Mouse (Mus musculus) cerebellum, postnatal 4 days (tissue): ENCODE data around the gene Gli2.
A peak's percentile ranks its signal among the peaks of the same experiment; 100 is the strongest.

Source experiments
- DNase-seq, 2 experiments: peaks; one replicate each; pipeline ENCODE4 v3.0.0; 2022; ENCODE audit warnings: low spot score in 2 of 2, mixed read lengths in 1 of 2

Gli2 gene

DNA sequence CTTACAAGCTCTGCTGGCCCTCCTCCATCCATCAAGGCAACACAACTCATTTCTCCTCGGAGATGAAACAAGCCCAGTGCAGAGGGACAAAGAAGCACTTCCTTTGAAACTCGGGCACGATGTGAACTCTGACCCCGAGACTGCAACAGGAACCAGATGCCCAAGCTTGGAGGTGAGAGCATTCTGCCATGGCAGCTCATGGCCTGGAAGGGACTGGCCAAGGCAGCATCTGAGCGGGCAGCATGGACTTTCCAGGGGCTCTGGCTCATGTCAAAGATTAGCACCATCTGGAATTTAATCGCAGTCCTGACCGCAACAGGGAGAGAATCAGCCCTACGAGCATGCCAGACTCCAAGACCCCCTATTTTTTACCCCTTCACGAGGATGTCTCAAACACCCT, 148.5 kb downstream of the Gli2 start:
- peak in 1 of 2 experiments; percentile 36 for DNase-seq

DNA sequence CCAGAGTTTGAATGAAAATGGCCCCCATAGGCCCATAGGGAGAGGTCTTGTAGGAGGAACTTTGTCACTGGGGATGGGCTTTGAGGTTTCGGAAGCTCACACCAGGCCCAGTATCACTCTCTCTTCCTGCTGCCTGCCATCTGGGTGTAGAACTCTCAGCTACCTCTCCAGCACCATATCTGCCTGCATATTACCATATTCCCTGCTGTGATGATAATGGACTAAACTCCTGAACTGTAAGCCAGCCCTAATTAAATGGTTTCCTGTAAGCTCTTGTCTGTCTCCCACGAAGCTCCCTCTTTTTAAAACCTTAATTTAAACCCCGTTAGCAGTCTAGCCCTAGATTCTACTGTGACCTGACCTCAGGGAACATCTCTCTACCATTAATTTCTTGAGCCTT, 149.0 kb downstream of the Gli2 start:
- DNase-seq = no peak

DNA sequence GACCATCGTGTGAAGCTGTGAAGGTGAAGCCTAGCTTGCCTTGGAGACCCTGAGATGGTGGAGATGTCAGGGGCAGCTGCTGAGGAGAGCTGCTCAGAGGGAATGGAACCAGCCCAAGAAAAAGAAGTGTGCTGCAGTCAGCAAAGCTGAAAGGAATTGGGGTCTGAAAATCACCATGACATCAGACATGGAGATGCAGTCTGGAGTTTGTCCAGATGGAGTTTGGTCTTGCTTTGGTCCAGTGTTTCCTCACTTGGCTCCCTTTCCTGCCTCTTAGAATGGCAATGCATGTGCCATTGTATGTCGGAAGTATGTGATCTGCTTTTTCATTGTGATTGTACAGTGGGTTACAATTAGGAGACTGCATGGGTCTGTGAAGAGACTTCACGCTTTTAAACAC, 149.7 kb downstream of the Gli2 start:
- DNase-seq = no peak

DNA sequence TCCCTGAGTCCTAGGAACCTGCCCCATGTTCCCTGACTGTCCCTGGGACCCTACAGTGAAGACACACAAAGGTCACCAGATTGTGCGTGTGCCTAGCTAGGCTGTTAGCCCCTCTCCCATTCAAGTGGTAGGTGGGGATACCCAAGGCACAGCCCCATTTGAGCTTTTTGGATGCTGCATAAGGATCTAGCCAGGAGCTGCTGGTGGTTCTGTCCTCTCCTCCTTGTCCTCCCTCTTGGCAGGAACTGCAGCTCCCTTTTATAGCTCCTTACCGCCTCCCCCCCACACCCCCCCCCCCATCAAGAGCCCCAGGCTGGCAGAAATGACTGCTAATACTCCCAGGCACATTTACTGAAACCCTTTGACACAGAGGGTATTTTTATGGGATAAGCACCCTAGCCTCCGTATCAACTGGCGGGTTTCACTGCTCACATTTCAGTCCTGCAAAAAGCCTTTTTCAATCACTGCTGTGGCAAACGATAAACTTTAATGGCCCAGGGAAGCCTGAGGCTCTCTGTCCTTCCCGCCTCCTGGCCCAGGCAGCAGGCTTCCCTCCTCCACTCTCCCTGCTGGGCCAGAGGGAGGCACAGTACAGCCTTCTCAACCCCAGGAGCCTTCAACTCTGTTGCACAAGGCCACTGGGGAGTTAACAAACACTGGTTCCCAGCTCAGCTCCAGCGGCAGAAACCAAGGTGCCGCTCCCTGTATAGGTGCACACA, 151.4 kb downstream of the Gli2 start:
- DNase-seq = no peak

DNA sequence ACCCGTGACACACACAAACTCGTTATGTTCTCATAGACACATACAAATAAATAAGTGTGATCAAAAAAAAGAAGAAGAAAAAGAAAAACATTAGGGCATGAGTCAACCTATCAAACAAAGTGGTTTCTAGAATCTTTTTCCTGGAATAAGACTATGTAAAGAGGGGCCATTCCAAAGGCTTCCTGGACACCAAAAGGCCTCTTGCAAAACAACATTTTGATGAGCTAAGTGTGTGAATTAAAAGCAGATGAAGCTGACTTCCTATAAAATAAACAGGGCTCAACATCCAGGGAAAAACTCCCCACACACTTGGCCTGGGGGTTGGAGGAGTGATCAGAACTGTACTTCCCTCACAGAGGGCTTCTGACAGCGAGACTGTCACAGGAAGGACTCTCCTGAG, 155.1 kb downstream of the Gli2 start:
- no peak for DNase-seq

DNA sequence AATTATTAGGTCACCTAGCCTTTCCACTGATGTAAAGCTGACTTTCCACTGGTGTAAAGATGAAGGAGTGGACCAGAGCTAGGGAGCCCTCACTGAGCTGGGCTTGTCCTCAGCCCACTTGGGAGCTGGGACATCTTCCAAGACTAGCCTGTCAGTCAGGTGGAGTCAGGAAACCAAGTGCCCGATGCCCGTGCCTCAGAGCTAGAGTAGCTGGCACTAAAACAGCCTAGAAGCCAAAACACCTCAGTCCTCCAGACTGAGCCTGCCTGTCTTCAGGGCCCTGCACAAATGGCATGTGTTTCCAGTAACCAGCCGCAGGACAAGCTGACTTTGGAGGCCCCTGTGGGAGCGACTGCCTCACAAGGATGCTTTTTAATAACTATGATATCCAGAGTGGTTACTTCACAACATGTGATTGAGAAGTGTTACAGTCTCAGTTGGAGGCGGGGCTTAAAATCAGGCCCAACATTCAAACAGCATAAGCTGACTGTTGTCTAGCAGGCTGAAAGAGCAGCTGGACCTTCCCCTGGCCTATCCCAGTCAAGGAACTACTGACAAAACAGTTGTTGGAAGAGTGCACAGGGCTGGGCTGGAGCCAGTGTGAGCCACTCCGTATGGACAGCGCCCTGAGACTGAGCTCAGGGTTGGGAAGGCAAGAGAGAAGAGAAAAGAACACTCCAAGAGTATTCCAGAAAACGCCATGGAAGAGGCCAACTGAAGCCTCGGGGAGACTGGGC, 158.2 kb downstream of the Gli2 start:
- DNase-seq = no peak

DNA sequence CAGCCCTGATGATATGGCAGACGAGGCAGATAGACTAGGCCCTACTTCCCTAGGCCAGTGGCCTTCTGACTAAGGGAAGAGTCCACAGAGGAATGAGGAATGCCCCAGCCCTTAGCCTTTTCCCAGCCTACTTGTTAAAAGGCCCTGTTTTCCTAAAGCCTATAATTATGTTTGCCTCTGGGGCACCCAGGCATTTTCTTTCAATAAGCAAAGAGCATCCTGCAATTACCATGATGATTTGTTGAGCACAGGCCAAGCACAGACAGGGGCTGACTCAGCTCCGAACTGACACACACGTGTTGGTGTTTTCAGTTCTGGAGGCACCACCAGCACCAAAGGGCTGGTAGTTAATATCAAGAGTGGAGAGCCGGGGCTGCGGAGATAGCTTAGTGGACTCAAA, 162.0 kb downstream of the Gli2 start:
- DNase-seq = no peak

DNA sequence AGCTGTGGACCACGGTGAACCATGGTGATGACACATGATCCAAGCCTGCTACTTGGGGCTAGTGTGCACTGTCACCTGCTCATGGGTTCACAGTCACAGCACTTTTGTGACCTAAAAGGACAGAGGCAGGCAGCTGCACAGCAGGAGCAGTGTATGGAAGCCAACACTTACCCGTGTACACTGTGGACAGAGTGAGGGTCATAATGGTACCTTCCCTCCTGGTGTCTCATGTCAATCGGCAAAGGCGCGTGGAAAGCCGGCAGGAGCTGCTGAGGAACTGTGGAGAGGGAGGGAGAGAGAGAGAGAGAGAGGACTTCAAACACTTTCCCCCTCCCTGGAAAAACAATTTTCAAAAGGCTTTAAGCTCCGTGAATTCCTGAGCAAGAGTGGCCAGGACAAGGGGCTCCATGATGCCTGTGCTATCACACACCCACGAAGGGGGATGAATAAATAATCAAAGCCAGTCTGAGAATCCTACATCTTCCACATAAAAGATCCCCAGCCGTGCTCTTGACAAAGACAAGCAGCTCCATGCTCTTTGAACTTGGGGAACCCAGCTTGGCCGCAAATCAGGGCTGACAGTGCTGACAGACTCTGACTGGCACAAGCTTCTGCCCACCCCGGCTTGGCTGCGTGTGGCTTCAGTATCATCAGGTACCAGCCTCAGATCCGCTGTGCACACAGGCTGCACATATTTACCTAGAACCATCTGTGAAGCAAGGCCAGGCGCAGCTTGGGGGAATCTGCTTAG, 163.1 kb downstream of the Gli2 start:
- no peak for DNase-seq

DNA sequence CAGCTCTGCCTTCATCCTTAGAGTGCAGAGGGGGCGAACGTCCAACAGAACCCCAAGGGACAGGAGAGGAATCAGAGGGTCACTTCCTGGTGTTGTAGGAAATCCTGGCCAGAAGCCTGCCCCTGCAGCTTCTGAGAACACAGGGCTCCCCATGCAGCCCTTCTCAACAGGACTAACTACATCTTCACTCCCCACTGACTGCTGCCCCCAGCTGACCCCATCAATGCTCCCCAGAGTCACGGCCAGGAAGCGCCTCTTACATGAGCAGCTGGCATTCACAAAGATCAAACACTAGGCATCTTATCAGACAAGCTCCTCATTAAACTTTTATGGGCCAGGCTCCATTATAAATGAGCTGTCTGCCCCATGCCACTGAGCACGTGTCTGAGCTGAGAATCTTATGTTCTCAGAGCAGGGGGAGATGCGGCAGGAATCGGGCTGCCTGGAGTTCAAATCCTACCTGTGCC, 172.6 kb downstream of the Gli2 start:
- DNase-seq = no peak

DNA sequence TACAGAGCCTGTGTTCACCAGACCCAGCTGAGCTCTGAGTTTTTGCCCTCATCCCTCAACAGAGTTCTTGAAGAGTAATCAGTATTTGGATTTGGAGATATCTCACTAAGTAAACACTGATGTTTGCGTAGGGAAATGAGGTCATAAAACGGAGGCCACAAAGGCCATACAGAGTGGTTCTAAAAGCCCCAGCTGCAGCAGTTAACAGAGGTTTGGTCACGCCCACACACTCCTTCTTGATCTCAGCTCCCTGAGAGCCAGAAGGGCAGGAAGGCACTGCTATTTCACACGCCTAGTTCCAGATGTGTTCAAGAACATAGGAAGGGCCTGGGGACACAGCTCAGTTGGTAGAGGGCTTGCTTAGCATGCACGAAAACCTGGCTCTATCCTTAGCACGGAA, 175.1 kb downstream of the Gli2 start:
- DNase-seq = no peak

DNA sequence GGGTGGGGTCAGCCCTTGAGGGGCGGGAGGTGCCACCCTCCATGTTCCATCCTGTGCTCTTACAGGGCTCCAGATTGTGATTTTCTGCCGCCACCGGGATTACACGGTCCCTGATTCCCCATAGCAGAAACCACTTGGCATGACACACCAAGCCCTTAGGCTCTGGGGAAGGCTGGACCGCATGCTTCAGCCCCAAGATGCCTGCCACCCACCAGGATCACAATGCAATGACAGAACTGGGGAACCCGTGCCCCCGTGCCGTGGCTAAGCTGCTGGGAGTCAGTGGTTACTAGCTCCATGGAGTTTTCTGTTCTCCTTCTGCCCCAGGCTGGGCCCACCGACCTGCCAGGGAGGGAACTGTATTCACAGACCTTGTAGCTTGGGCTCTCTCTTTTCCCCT, 178.2 kb downstream of the Gli2 start:
- no peak for DNase-seq

DNA sequence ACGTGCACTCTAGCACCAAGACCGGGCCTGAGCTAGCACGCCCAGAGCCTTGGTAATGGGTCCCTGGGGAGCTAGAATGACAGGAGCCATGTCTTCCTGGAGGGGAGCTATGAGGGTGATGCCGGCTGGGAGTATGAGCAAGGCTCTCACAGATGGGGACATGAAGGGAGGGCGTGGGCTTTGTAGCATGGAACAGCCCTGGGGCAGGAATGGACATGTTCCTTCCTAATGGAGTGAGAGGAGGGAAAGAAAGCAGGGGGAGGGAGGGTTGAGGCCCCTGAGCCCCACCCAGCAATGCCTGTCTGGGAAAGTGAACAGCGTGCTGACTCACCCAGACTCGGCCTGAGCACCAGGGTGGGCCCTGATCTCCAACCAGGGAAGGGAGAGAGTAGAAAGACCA, 179.9 kb downstream of the Gli2 start:
- DNase-seq = no peak

DNA sequence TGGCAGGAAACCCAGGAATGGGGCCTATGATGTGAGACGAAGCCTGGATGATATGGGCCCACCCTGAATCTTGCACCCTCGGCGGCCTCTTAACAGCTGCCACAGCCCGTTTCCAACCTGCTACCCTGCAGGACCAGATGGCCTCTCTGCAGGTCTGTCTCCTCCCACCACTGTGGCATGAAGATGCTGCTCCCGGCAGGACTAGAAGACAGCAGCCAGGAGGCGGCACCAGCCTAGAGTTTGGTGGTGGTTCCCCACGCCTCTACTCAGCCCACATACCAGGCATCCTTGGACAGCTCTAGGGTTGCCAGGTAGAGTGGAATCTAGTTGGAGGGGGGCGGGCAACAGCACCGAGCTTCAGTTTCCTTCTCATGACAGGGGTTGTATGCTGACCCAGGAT, 188.7 kb downstream of the Gli2 start:
- DNase-seq = peak in 1 of 2 experiments; percentile 63

DNA sequence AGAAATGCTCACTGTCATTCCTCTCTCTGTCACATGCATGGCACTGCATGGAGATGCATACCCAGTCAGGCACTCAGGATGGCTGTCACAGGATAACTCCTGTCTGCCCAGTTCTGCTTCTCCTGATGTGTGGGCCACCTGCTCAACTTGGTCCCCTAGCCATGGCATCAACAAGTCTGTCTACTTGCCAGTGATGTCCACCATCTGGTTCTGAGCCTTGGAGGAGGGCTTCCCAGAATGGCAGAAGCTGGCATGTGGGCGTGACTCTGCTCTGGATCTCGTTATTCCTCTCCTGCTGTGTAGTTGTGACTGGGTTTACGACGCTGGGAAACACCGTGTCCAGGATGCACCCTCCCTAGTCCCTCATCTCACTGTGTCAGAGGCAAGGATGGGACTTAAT, 189.4 kb downstream of the Gli2 start:
- peak in 1 of 2 experiments; percentile 25 for DNase-seq

DNA sequence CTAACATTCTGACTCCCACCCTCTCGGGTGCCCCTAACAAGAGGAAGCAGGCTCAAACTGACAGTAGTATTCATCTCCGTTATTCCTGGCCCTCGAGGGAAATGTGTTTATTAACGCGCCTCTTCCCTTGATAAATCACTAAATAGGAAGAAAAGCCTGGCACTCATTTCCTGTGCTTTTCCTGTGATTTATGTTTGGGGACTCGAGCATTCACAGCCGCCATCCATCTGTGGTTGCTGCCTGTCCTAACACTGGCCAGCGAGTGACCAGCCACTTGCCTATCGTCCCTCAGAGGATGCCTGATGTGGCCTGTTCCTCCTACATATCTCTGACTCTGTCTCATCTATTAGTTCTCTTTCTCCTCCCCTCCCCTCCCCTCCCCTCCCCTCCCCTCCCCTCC, 195.3 kb downstream of the Gli2 start:
- no peak for DNase-seq

DNA sequence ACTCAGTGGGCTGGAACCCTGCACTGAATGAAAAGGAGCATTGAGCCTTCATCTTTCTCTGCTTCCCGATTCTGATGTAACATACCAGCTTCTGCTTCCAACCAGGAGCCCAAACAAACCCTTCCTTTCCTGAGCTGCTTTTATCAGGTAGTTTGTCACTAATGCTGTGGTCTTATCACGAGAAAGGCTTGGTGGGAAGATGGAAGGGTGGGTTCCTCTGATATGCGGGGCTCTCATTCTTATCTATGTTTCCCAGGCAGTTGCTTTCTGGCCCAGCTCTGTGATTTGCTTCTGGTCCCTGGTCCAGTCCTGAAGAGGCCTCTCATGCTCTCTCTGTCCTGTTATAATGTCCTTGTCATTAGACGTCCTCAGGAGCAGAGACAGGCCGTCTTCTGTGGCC, 222.8 kb downstream of the Gli2 start:
- no peak for DNase-seq

DNA sequence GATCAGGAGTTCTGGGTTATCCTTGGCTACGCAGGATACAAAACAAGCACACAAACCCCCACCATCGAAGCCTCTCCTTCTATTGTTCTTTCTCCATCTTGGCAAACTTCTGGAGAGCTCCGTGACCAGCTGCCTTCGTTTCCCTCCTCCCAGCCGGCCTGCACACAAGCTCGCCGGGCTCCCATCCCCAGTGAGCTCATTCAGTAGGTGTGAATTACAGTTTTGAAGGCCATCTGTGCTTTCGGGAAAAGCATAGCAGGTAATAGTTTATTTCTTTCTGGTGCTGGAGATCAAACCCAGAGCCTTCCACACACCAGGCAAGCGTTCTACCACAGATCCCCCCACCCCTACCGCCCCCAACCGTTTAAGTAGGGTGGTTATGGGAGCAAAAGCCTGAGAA, 226.8 kb downstream of the Gli2 start:
- no peak for DNase-seq

DNA sequence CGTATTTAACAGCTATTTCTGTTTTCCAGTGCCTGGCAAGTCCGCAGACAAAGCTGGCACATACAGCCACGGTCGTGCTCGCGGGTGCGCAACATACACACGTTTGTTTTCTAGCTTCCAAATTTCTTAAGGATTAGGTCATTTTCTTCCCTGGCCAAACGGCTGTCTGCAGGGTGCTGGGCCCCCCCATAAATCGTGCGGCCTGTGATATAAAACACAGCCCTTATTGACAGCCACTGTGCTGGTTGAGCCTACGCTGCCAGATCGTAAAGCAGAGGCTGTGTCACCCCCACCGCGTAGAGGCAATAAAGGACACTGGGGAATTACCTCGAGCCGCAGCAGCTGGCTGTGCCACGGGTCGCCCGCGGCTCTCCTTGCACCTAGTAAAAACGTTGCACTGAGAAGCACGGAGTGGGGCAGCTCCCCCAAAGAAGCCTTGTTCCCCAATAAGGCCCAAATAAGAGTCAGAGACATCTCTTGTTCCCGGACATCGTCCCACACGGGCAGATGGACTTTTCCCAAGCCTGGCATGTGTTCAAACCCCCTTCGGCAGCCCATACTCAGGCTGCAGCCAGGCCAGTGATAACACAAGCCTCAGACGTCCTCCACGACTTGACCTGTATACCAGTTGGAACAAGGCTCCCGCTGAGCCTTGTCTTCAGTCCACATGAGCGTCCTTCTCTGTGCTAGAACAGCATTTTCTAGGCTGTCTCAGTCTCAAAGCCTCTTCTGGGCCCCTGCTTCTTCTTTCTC, 227.8 kb downstream of the Gli2 start:
- no peak for DNase-seq

DNA sequence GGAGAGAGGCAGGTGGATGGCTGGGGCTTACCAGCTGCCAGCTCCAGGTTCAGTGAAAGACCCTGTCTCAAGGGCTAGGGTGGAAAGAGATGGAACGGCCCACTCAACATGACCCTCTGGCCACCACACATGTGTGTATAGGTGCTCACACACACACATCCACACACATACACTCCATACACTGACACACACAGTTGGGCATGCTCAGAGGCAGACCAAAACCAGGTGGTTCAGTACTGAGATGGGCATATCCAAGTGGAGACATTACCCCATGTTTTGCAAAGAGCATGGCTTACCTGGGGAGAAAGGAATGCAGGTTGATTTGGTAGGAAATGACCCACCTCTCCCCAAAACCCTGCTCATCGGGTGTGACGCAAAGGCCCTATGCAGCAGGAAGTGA, 228.4 kb downstream of the Gli2 start:
- DNase-seq = no peak

DNA sequence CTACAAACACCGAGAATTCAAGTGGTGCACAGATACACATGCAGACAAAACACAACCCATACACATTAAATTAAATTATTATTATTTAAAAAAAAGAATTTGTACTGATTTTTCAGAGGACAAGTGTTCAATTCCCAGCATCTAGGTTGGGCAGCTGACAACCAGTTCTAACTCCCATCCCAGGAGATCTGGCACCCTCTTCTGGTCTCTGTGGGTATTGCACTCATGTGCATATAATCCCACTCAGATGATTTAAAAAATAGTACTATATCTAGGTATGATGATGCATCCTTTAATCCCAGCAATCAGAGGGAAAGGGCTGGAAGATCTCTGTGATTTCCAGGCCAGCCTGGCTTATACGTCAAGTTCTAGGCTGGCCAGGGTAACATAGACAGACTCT, 231.2 kb downstream of the Gli2 start:
- no peak for DNase-seq

DNA sequence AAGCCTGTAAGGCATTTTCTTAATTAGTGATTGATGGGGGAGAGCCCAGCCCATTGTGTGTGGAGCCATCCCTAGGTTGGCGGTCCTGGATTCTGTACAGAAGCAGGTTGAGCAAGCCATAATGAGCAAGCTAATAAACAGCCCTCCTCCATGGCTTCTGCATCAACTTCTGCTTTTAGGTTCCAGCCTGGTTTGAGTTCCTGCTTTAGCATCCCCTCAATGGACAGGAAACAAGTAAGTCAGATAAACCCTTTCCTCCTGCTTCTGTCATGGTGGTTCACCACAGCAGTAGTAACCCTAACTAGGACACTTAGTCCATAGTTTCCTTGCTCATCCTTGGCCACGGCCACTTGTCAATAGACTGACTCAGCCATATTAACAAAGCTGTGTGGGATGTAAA, 238.4 kb downstream of the Gli2 start:
- no peak for DNase-seq

DNA sequence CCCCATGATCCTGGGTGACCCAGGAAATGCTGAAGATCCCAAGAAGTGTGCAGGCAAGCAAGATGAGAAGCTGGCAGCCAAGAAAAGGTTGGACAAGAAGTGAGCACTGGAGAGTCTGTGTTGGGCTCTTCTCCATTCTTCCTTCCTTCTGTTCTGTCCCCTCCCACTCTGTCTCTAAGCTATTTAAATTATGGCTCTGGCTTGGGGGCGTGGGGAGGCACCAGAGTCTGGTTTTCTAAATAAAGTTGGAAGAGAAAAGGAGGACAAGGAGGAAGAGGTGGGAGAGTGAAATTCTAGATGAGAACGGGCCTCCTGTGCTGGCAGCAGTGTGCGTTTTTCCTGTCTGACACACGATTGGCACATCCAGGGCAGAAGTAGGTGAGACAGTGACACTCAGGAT, 243.1 kb downstream of the Gli2 start:
- DNase-seq = no peak
